Mouse (Mus musculus): ENCODE measurements at regions not wholly inside any gene's neighbourhood (a gene's known extent, or its start where the extent isn't known, plus 50 kb on each side); places are given as distances from the start of the nearest gene placed in this dataset.

DNA sequence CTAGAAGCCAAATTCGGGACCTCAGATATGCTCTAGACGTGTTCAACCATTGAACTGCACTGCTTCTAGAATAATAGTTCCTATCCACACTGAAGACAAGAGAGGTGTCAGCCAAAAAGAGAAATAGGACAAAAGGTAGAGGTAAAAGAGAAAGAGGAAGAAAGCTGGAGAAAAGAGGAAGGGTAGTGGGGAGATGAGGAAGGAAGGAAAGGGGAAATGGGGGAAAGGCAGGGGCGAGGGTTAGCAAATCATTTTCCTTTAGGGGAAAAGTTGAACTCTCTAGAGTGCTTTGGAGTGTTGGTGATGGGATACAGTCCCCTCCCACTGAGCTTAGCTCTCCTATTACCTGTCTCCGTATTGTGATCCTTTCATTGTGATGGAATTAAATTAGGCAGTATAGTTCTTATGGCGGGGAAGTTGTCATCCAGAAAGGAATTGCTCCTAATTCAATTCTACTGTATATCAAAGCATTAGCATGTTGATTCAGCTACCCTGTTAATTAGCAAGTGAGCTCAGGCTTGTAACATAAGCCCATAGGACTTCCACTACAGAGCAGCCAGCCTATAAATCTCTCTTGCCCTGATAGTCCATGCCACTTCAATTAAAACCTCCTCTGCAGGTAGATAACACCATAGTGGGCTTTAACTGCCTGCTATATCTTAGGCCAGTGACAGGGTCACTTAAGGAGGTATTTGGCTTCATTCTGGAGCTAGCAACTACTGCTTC lies 379.6 kb downstream of the Mllt3 start:
- no peaks in the 10 kb centered on the region for H3K9me3 ChIP-seq (ENCODE audit: low read length)
- H3K27me3 ChIP-seq (ENCODE audit: insufficient read depth, low read length) = no peaks in the 10 kb centered on the region
- H3K4me3 ChIP-seq (ENCODE audit: low read depth, low read length) = no peak overlapping the region
- WGBS (ENCODE audit: insufficient replicate concordance) = 44% methylated on average over 5 of the region's 5 CpGs
- no peak overlapping the region for H3K27ac ChIP-seq (ENCODE audit: low read depth)
- DNase-seq (no peak), ATAC-seq (no peak)
- H3K4me1 ChIP-seq (ENCODE audit: insufficient read depth) = no peaks in the 10 kb centered on the region
- H3K4me2 ChIP-seq (ENCODE audit: low read depth, low read length) = no peak overlapping the region
- TF ChIP-seq CTCF (IDR thresholded peaks at IDR 0.05; ENCODE audit: low read depth) = no peak
- TF ChIP-seq EP300 (IDR thresholded peaks at IDR 0.05; ENCODE audit: low read depth) = no peak
- no peaks in the 10 kb centered on the region for H3K36me3 ChIP-seq (replicated peaks; ENCODE audit: insufficient read depth, low read length)
- H3K9ac ChIP-seq (replicated peaks) = no peak overlapping the region

DNA sequence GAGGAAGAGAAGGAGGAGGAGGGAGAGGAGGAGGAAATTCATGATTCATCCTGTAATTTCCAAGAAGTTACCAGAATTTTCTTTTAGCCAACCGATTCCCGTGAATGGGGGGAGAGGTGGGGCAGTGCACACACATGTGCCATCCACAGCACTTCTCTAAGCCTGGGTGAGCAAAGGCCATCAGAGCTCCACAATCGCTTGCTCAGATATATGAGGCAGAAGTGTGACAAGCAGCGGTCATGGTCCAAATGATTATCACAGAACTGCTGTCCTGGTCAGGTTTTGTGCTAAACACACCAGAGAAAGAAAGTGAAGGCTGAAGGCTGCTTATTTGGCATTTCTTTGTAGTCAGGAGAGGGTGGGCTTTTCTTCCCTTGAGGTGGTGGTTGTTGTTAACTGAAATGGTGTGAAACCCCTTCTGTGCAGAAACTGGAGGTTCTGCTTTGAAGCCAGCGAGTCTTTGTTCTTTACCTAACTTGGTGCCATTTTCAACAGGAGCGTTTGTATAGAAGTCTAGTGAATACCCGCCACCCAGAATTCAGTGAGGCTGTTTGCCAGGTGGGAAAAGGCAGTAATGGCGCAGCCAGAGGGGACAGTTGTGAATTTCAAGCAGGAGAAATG lies 380.7 kb downstream of the Mllt3 start:
- DNase-seq (no peak), ATAC-seq (no peak)
- Histone ChIP-seq H3K4me2 (ENCODE audit: low read depth, low read length) (no peak overlapping the region), H3K27ac (ENCODE audit: low read depth) (no peak overlapping the region), H3K27me3 (ENCODE audit: insufficient read depth, low read length) (no peaks in the 10 kb centered on the region), H3K9ac (replicated peaks) (no peak overlapping the region), H3K36me3 (replicated peaks; ENCODE audit: insufficient read depth, low read length) (no peaks in the 10 kb centered on the region), H3K4me3 (ENCODE audit: low read depth, low read length) (no peak overlapping the region), H3K9me3 (ENCODE audit: low read length) (no peaks in the 10 kb centered on the region), H3K4me1 (ENCODE audit: insufficient read depth) (0 out of 2 replicates have a peak, but pooled peaks cover 2% of the 10 kb centered on the region)
- WGBS (ENCODE audit: insufficient replicate concordance) = 67% methylated on average over 8 of the region's 8 CpGs
- TF ChIP-seq EP300 (IDR thresholded peaks at IDR 0.05; ENCODE audit: low read depth) (no peak), CTCF (IDR thresholded peaks at IDR 0.05; ENCODE audit: low read depth) (no peak)

DNA sequence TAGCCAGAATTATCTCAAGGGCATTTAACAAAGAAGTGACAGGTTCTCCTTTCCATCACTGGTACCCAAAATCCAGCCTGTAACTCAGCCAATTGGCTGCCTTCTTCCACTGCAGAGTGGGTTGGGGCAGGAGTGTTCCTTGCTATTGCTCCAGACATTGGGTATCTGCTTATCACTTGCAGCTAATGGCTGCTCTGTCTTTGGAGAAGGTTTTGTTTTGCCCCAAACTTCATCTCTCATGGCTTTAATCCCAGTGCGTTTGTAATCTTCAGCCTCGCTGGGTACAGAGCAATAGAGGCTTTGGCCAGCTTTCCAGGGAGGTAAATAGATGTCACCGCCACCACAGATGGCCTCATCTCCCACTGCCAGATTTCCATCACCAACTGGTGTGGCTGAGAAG lies 381.9 kb downstream of the Mllt3 start:
- Histone ChIP-seq H3K27me3 (ENCODE audit: insufficient read depth, low read length) (no peaks in the 10 kb centered on the region), H3K27ac (ENCODE audit: low read depth) (no peak overlapping the region), H3K9me3 (ENCODE audit: low read length) (no peaks in the 10 kb centered on the region), H3K4me2 (ENCODE audit: low read depth, low read length) (no peak overlapping the region), H3K4me3 (ENCODE audit: low read depth, low read length) (no peak overlapping the region), H3K9ac (replicated peaks) (no peak overlapping the region), H3K36me3 (replicated peaks; ENCODE audit: insufficient read depth, low read length) (no peaks in the 10 kb centered on the region), H3K4me1 (ENCODE audit: insufficient read depth) (0 out of 2 replicates have a peak, but pooled peaks cover 2% of the 10 kb centered on the region)
- no peak for TF ChIP-seq CTCF (IDR thresholded peaks at IDR 0.05; ENCODE audit: low read depth)
- no peak for TF ChIP-seq EP300 (IDR thresholded peaks at IDR 0.05; ENCODE audit: low read depth)
- DNase-seq = no peak
- no peak for ATAC-seq
- WGBS (ENCODE audit: insufficient replicate concordance) = 80% methylated on average over 3 of the region's 3 CpGs

DNA sequence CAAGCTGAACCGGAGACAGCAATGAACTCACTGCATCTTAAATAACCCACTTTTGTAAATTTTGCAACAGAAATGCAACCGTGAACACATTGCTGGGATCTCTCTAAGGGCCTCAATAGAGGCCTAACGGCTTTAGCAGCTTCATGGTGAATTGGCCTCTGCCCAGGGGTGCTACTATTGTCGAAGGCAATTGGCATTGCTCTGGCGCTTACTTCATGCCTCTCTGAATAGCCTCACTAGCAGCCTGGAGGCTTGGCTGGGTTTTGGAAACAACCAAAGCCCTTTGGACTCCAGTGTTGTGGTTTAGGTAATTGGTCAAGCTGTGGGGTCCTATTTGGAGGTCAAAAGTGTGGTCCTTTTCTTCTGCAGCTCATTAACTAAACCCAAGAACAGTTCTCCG lies 382.3 kb downstream of the Mllt3 start:
- no peak for TF ChIP-seq EP300 (IDR thresholded peaks at IDR 0.05; ENCODE audit: low read depth)
- no peak for TF ChIP-seq CTCF (IDR thresholded peaks at IDR 0.05; ENCODE audit: low read depth)

DNA sequence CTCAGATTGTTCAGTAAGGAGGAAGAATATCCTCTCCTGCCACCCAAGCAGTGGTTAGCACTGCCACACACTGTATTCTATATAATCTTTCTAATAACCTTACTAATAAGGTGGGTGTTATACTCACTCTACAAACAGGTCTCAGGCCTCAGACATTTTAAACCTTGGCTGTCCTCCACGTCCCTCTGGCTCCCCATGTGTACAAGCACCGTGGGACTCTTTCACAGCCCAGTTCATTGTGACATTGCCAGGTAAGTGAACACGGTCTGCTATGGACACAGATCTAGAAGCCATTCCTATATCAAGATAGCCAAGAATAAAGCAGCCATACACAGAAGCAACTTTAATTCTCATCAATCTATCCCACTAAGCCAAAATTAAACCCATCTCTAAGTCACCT lies 382.8 kb downstream of the Mllt3 start:
- no peaks in the 10 kb centered on the region for H3K27me3 ChIP-seq (ENCODE audit: insufficient read depth, low read length)
- no peak for ATAC-seq
- no peak overlapping the region for H3K27ac ChIP-seq (ENCODE audit: low read depth)
- H3K4me1 ChIP-seq (ENCODE audit: insufficient read depth) = 0 out of 2 replicates have a peak, but pooled peaks cover 2% of the 10 kb centered on the region
- H3K36me3 ChIP-seq (replicated peaks; ENCODE audit: insufficient read depth, low read length) = no peaks in the 10 kb centered on the region
- TF ChIP-seq CTCF (IDR thresholded peaks at IDR 0.05; ENCODE audit: low read depth) (no peak), EP300 (IDR thresholded peaks at IDR 0.05; ENCODE audit: low read depth) (no peak)
- no peak for DNase-seq
- H3K9ac ChIP-seq (replicated peaks) = no peak overlapping the region
- H3K4me2 ChIP-seq (ENCODE audit: low read depth, low read length) = no peak overlapping the region
- H3K9me3 ChIP-seq (ENCODE audit: low read length) = no peaks in the 10 kb centered on the region
- WGBS (ENCODE audit: insufficient replicate concordance) = 68% methylated on average over 3 of the region's 3 CpGs
- no peak overlapping the region for H3K4me3 ChIP-seq (ENCODE audit: low read depth, low read length)

More for the DNA sequence above, 382.3 kb downstream of the Mllt3 start:
- no peak overlapping the region for H3K27ac ChIP-seq (ENCODE audit: low read depth)
- H3K4me3 ChIP-seq (ENCODE audit: low read depth, low read length) = no peak overlapping the region
- ATAC-seq (no peak), DNase-seq (no peak)
- no peaks in the 10 kb centered on the region for H3K27me3 ChIP-seq (ENCODE audit: insufficient read depth, low read length)
- H3K9me3 ChIP-seq (ENCODE audit: low read length) = no peaks in the 10 kb centered on the region
- H3K9ac ChIP-seq (replicated peaks) = no peak overlapping the region
- WGBS (ENCODE audit: insufficient replicate concordance) = 70% methylated on average over 6 of the region's 6 CpGs
- 0 out of 2 replicates have a peak, but pooled peaks cover 2% of the 10 kb centered on the region for H3K4me1 ChIP-seq (ENCODE audit: insufficient read depth)
- no peaks in the 10 kb centered on the region for H3K36me3 ChIP-seq (replicated peaks; ENCODE audit: insufficient read depth, low read length)
- H3K4me2 ChIP-seq (ENCODE audit: low read depth, low read length) = no peak overlapping the region

DNA sequence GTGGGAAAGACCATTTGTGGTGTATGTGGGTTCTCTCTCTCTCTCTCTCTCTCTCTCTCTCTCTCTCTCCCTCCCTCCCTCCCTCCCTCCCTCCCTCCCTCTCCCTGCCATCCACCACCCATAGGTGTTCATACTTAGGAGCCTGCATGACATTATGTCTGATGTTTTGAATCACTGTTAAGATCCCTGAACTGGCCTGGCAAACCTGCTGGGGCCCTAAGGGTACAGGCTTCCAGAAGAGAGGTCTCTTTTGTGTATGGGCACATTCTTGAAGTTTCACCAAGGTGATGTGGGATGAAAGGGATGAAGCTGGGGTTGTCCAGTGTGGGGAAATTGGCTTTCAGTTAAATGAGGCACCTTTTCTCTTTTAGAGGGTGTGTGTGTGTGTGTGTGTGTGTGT lies 384.2 kb downstream of the Mllt3 start:
- no peak for ATAC-seq
- Histone ChIP-seq H3K4me1 (ENCODE audit: insufficient read depth) (0 out of 2 replicates have a peak, but pooled peaks cover 2% of the 10 kb centered on the region), H3K27ac (ENCODE audit: low read depth) (no peak overlapping the region), H3K9ac (replicated peaks) (no peak overlapping the region), H3K27me3 (ENCODE audit: insufficient read depth, low read length) (no peaks in the 10 kb centered on the region), H3K36me3 (replicated peaks; ENCODE audit: insufficient read depth, low read length) (no peaks in the 10 kb centered on the region), H3K4me3 (ENCODE audit: low read depth, low read length) (no peak overlapping the region), H3K9me3 (ENCODE audit: low read length) (no peaks in the 10 kb centered on the region), H3K4me2 (ENCODE audit: low read depth, low read length) (no peak overlapping the region)
- TF ChIP-seq EP300 (IDR thresholded peaks at IDR 0.05; ENCODE audit: low read depth) (no peak), CTCF (IDR thresholded peaks at IDR 0.05; ENCODE audit: low read depth) (no peak)
- DNase-seq = no peak

Measured in liver, postnatal 0 days (tissue).